Mouse (Mus musculus) myocyte (in vitro differentiated cells): ENCODE measurements at regions not wholly inside any gene's neighbourhood (a gene's known extent, or its start where the extent isn't known, plus 50 kb on each side); places are given as distances from the start of the nearest gene placed in this dataset.

Source experiments
- E2F4 ChIP-seq: IDR thresholded peaks from one replicate; pipeline ENCODE4 v1.6.1; 2011; ENCODE audit warnings: mild to moderate bottlenecking, control low read depth, moderate library complexity; ENCODE audit not compliant: insufficient read depth
- MAX ChIP-seq: IDR thresholded peaks from one replicate; pipeline ENCODE4 v1.6.1; 2011; ENCODE audit warnings: low read depth, mild to moderate bottlenecking, control low read depth
- MYOG ChIP-seq, 3 experiments: IDR thresholded peaks; one replicate each; pipeline ENCODE4 v1.6.1; 2011; ENCODE audit warnings: control low read depth in 2 of 3, low read depth in 2 of 3, mild to moderate bottlenecking in 2 of 3; ENCODE audit not compliant: insufficient read length in 2 of 3, control insufficient read depth in 1 of 3, insufficient read depth in 1 of 3
- POLR2A ChIP-seq: IDR thresholded peaks from one replicate; pipeline ENCODE4 v1.6.1; 2011; ENCODE audit warnings: low read depth, mild to moderate bottlenecking, control low read depth, moderate library complexity; ENCODE audit not compliant: insufficient read length
- POLR2AphosphoS2 ChIP-seq: IDR thresholded peaks from one replicate; pipeline ENCODE4 v1.6.1; 2011; ENCODE audit warnings: low read depth, control low read depth; ENCODE audit not compliant: insufficient read length
- TCF12 ChIP-seq: IDR thresholded peaks from one replicate; pipeline ENCODE4 v1.6.1; 2011; ENCODE audit warnings: mild to moderate bottlenecking, control low read depth; ENCODE audit not compliant: poor library complexity, insufficient read depth, severe bottlenecking
- USF1 ChIP-seq: IDR thresholded peaks from one replicate; pipeline ENCODE4 v1.6.1; 2011; ENCODE audit warnings: low read depth, mild to moderate bottlenecking, control low read depth, moderate library complexity

DNA sequence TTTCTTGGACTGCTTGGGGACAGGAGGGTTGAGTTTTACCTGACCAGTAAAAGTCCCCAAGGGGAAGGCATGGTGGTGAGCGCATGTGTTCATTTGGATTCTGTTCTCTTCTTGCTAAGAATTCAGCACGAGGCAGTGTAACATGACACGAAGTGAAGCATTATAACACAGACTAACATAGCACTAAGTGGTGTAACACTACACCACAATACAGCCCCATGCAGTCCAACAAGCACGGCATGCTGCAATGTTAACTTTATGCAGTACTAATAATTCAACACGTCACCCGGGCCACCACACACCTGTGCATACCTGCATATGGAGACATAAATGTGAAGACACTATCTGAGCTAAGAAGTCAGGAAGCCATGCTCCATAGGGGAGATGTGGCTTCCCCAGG, 219.2 kb downstream of the Gadd45g start:
- TF ChIP-seq POLR2A, result no peak
- TF ChIP-seq USF1, result no peak
- TF ChIP-seq POLR2AphosphoS2, result no peak
- TF ChIP-seq MYOG (IDR thresholded peaks at IDR 0.05; ENCODE audit: control insufficient read depth in 1 of 3, insufficient read depth in 1 of 3, insufficient read length in 2 of 3, low read depth in 2 of 3), result no peak
- TF ChIP-seq TCF12, result no peak
- TF ChIP-seq E2F4, result no peak
- TF ChIP-seq MAX, result no peak
